In the genomic region with DNA sequence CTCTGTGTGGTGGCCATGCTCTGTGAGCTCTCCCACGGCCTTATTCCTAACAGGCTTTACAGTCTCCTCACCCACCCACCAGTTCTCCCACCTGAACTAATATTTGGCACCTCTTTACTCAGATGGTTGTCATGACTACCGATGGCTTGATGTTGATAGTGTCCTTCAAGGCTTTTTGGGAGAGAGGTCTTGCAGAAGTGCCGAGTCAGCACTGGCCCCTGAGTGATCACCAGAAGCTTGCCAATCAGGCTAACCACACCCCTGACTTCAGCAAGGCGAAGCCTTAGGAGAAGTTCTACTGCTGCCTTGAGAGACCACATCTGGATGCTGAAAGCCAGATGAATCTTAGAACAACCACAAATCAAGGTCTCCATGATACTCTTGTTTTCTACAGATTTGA, we compare ENCODE assay signal across 11 mouse cellular contexts.
A peak's percentile ranks its signal among the peaks of the same experiment; 100 is the strongest.
DNase-seq lines count a peak whose midpoint lies in the region; ATAC-seq lines count a peak whose summit lies in the region.
"Had no signal": no experiment of that assay in that cellular context is flagged by ENCODE, and none has a peak within 500 bp of the region (broad histone marks: within the 10 kb centered on the region; RNA-seq: fewer than 3 reads in every experiment).

No protein-coding gene starts in this region.

- H3K4me3 ChIP-seq in forebrain, embryonic 13.5 days, result no peak overlapping the region
- H3K4me3 ChIP-seq in forebrain, embryonic 16.5 days (replicated peaks; ENCODE audit: low read length), result no peak overlapping the region
- H3K4me3 ChIP-seq in liver, embryonic 13.5 days (replicated peaks), result no peak overlapping the region
- H3K4me3 ChIP-seq in liver, embryonic 12.5 days, result no peak overlapping the region
- no peak overlapping the region for H3K4me3 ChIP-seq in embryonic facial prominence, embryonic 15.5 days (replicated peaks)
- no peak overlapping the region for H3K4me3 ChIP-seq in midbrain, embryonic 15.5 days
- H3K4me3 ChIP-seq: heart, adult 2 months had no signal

- no peaks in the 10 kb centered on the region for H3K9me3 ChIP-seq in forebrain, embryonic 13.5 days (replicated peaks)
- no peaks in the 10 kb centered on the region for H3K9me3 ChIP-seq in forebrain, embryonic 16.5 days (ENCODE audit: control insufficient read depth, low read length)
- H3K9me3 ChIP-seq in liver, embryonic 13.5 days (replicated peaks), result no peaks in the 10 kb centered on the region
- H3K9me3 ChIP-seq in liver, embryonic 12.5 days (replicated peaks), result no peaks in the 10 kb centered on the region
- no peaks in the 10 kb centered on the region for H3K9me3 ChIP-seq in embryonic facial prominence, embryonic 15.5 days (replicated peaks)
- no peaks in the 10 kb centered on the region for H3K9me3 ChIP-seq in midbrain, embryonic 15.5 days

- no peaks in the 10 kb centered on the region for H3K27me3 ChIP-seq in forebrain, embryonic 13.5 days
- no peaks in the 10 kb centered on the region for H3K27me3 ChIP-seq in forebrain, embryonic 16.5 days (replicated peaks; ENCODE audit: control insufficient read depth, insufficient read depth, low read length)
- no peaks in the 10 kb centered on the region for H3K27me3 ChIP-seq in liver, embryonic 13.5 days
- H3K27me3 ChIP-seq in liver, embryonic 12.5 days (replicated peaks), result no peaks in the 10 kb centered on the region
- H3K27me3 ChIP-seq in embryonic facial prominence, embryonic 15.5 days, result no peaks in the 10 kb centered on the region
- H3K27me3 ChIP-seq in midbrain, embryonic 15.5 days (replicated peaks), result no peaks in the 10 kb centered on the region

- H3K4me1 ChIP-seq in forebrain, embryonic 13.5 days, result peaks cover 58% of the 10 kb centered on the region
- peaks cover 27% of the 10 kb centered on the region for H3K4me1 ChIP-seq in forebrain, embryonic 16.5 days (replicated peaks; ENCODE audit: control insufficient read depth, insufficient read depth, low read length)
- H3K4me1 ChIP-seq in liver, embryonic 13.5 days (replicated peaks), result peaks cover 32% of the 10 kb centered on the region
- peaks cover 28% of the 10 kb centered on the region for H3K4me1 ChIP-seq in liver, embryonic 12.5 days
- H3K4me1 ChIP-seq in embryonic facial prominence, embryonic 15.5 days, result peaks cover 38% of the 10 kb centered on the region
- peaks cover 4% of the 10 kb centered on the region; the same call in 1 of the 2 replicates for H3K4me1 ChIP-seq in midbrain, embryonic 15.5 days

- no peak for DNase-seq in liver, embryonic 13.5 days
- no peak for DNase-seq in adrenal gland, postnatal 25 days
- DNase-seq in cerebellum, postnatal 14 days, result no peak
- DNase-seq: cerebellum, adult 9-11 months; heart, adult 2 months; layer of hippocampus, postnatal 36 days had no signal

- WGBS in forebrain, embryonic 13.5 days, result 73% methylated on average over 4 of the region's 4 CpGs
- 74% methylated on average over 4 of the region's 4 CpGs for WGBS in forebrain, embryonic 16.5 days
- 54% methylated on average over 4 of the region's 4 CpGs for WGBS in liver, embryonic 13.5 days (ENCODE audit: insufficient replicate concordance)
- WGBS in liver, embryonic 12.5 days (ENCODE audit: insufficient replicate concordance), result 41% methylated on average over 4 of the region's 4 CpGs
- 71% methylated on average over 4 of the region's 4 CpGs for WGBS in embryonic facial prominence, embryonic 15.5 days
- WGBS in midbrain, embryonic 15.5 days, result 81% methylated on average over 4 of the region's 4 CpGs

- H3K4me2 ChIP-seq in forebrain, embryonic 13.5 days, result no peak overlapping the region
- H3K4me2 ChIP-seq in forebrain, embryonic 16.5 days (ENCODE audit: low read length), result no peak overlapping the region
- no peak overlapping the region for H3K4me2 ChIP-seq in liver, embryonic 13.5 days
- no peak overlapping the region for H3K4me2 ChIP-seq in liver, embryonic 12.5 days
- no peak overlapping the region for H3K4me2 ChIP-seq in embryonic facial prominence, embryonic 15.5 days (replicated peaks)
- H3K4me2 ChIP-seq in midbrain, embryonic 15.5 days, result no peak overlapping the region

- peak overlapping the region; percentile 71 for H3K27ac ChIP-seq in forebrain, embryonic 13.5 days
- H3K27ac ChIP-seq in forebrain, embryonic 16.5 days (ENCODE audit: low read length), result no peak overlapping the region
- no peak overlapping the region for H3K27ac ChIP-seq in liver, embryonic 13.5 days
- no peak overlapping the region for H3K27ac ChIP-seq in liver, embryonic 12.5 days
- peak overlapping the region; percentile 85 for H3K27ac ChIP-seq in embryonic facial prominence, embryonic 15.5 days (replicated peaks)
- H3K27ac ChIP-seq in midbrain, embryonic 15.5 days, result peak overlapping the region; percentile 27; the same call in 1 of the 2 replicates
- H3K27ac ChIP-seq: heart, adult 2 months had no signal

- no peaks in the 10 kb centered on the region for H3K36me3 ChIP-seq in forebrain, embryonic 13.5 days (ENCODE audit: poor library complexity, severe bottlenecking)
- H3K36me3 ChIP-seq in forebrain, embryonic 16.5 days (ENCODE audit: control insufficient read depth, insufficient read depth), result no peaks in the 10 kb centered on the region
- no peaks in the 10 kb centered on the region for H3K36me3 ChIP-seq in liver, embryonic 13.5 days
- no peaks in the 10 kb centered on the region for H3K36me3 ChIP-seq in liver, embryonic 12.5 days
- no peaks in the 10 kb centered on the region for H3K36me3 ChIP-seq in embryonic facial prominence, embryonic 15.5 days
- no peaks in the 10 kb centered on the region for H3K36me3 ChIP-seq in midbrain, embryonic 15.5 days (replicated peaks)

- no peak for ATAC-seq in forebrain, embryonic 13.5 days
- ATAC-seq in forebrain, embryonic 16.5 days, result no peak
- 0 out of 2 replicates have a peak, but pooled peaks have one; percentile 23 for ATAC-seq in liver, embryonic 13.5 days (ENCODE audit: low read depth)
- ATAC-seq in liver, embryonic 12.5 days, result no peak
- ATAC-seq in embryonic facial prominence, embryonic 15.5 days (ENCODE audit: insufficient number of reproducible peaks, low FRiP score, low TSS enrichment, low read depth), result no peak
- ATAC-seq in midbrain, embryonic 15.5 days (replicated peaks), result no peak

- H3K9ac ChIP-seq in forebrain, embryonic 13.5 days, result no peak overlapping the region
- H3K9ac ChIP-seq in forebrain, embryonic 16.5 days (replicated peaks; ENCODE audit: low read depth, low read length), result no peak overlapping the region
- H3K9ac ChIP-seq in liver, embryonic 13.5 days, result no peak overlapping the region
- H3K9ac ChIP-seq in liver, embryonic 12.5 days, result no peak overlapping the region
- no peak overlapping the region for H3K9ac ChIP-seq in embryonic facial prominence, embryonic 15.5 days
- H3K9ac ChIP-seq in midbrain, embryonic 15.5 days, result no peak overlapping the region

Comparison
In these comparisons a context has a peak if more than half of its experiments do, and no peak if none do; other contexts are left out.
1. H3K27ac ChIP-seq: peak in forebrain, embryonic 13.5 days (single experiment), embryonic facial prominence, embryonic 15.5 days (single experiment) and midbrain, embryonic 15.5 days (single experiment); none in forebrain, embryonic 16.5 days (single experiment), liver, embryonic 13.5 days (single experiment) and liver, embryonic 12.5 days (single experiment).